Mouse (Mus musculus): Measurements from ENCODE around the gene 9130019O22Rik. TPM values are rescaled to one million over a fixed set of nuclear protein-coding genes. Genes with fewer than 3 reads are reported as not detected.
"Not testable (repeated sequence)": the region's sequence is repeated elsewhere in the genome, so short reads cannot be mapped to it uniquely, and the experiment has no call there.

Gene 9130019O22Rik
- polyA plus RNA-seq (2015; fragmentation: Nextera tagmentation; extraction: Ambion mirVana) = 6.3 TPM in 2 replicates

GRCm38 (mm10) chr7:127386641-127387392 is at the start of gene 9130019O22Rik:
Gene 9130019O22Rik (minus strand): TSS chr7:127387166.
- Histone ChIP-seq H3K27me3 (replicated peaks) (no peaks in the 10 kb centered on the region), H3K4me2 (replicated peaks) (peak within 1 kb of the TSS; percentile 69), H3K4me1 (replicated peaks) (no peaks in the 10 kb centered on the region), H3K4me3 (replicated peaks) (peak within 1 kb of the TSS; percentile 55), H3K27ac (0 out of 2 replicates have a peak within 1 kb of the TSS, but pooled peaks have one; percentile 51), H3K9me3 (no peaks in the 10 kb centered on the region), H3K9ac (peak within 1 kb of the TSS; percentile 66), H3K36me3 (peaks cover 21% of the 10 kb centered on the region)
- 9% methylated on average over 38 of the region's 38 CpGs for WGBS
- peak; percentile 92 for ATAC-seq

DNA sequence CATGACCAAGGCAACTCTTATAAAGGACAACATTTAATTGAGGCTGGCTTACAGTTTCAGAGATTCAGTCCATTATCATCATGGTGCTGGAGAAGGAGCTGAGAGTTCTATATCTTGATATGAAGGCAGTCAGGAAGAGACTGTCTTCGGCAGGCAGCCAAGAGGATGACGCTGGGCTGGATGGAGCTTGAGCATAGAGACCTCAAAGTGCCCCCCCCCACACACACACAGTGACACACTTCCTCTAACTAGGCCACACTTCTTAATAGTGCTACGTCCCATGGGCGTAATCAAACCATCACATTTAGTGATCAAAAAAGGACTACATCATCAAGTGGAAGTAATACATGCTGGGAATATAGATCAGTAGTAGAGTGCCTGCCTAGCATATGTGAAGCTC is 48.2 kb upstream of the 9130019O22Rik start:
- Histone ChIP-seq H3K4me1 (replicated peaks) (no peaks in the 10 kb centered on the region), H3K27me3 (replicated peaks) (no peaks in the 10 kb centered on the region), H3K27ac (no peak overlapping the region), H3K4me2 (replicated peaks) (no peak overlapping the region), H3K36me3 (no peaks in the 10 kb centered on the region), H3K4me3 (replicated peaks) (no peak overlapping the region), H3K9me3 (peaks cover 8% of the 10 kb centered on the region; the same call in 1 of the 2 replicates), H3K9ac (no peak overlapping the region)
- no peak for ATAC-seq
- WGBS = 89% methylated on average over 4 of the region's 4 CpGs

DNA sequence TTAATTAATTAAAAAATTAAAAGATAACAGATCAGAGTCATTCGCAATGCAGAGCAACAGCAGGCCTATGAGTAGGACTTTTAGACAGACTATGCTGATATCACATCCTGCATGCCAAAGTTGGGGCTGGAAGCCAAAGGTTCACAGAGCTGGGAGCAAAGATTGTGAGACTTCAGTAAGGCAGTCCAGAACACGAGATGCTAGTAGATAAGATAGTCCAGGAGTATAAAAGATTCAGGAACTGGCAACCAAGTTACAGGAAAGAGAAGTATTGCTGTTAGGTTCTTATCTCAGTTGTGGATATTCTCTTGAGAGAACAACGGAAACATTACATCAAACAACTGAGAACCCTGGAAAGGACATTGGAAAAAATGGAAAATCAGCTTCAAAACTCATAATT is 39.4 kb upstream of the 9130019O22Rik start:
- ATAC-seq = no peak
- Histone ChIP-seq H3K4me2 (replicated peaks) (no peak overlapping the region), H3K9me3 (no peaks in the 10 kb centered on the region), H3K4me3 (replicated peaks) (no peak overlapping the region), H3K4me1 (replicated peaks) (peaks cover 4% of the 10 kb centered on the region), H3K9ac (no peak overlapping the region), H3K27me3 (replicated peaks) (0 out of 2 replicates have a peak, but pooled peaks cover 6% of the 10 kb centered on the region), H3K27ac (no peak overlapping the region), H3K36me3 (no peaks in the 10 kb centered on the region)
- WGBS = 68% methylated on average over 3 of the region's 3 CpGs

GRCm38 (mm10) chr7:127425911-127426310 is 38.9 kb upstream of the 9130019O22Rik start:
- Histone ChIP-seq H3K4me2 (replicated peaks) (no peak overlapping the region), H3K4me1 (replicated peaks) (peaks cover 8% of the 10 kb centered on the region), H3K36me3 (no peaks in the 10 kb centered on the region), H3K9me3 (no peaks in the 10 kb centered on the region), H3K27me3 (replicated peaks) (0 out of 2 replicates have a peak, but pooled peaks cover 6% of the 10 kb centered on the region), H3K4me3 (replicated peaks) (no peak overlapping the region), H3K9ac (no peak overlapping the region), H3K27ac (no peak overlapping the region)
- ATAC-seq = no peak
- 68% methylated on average over 2 of the region's 2 CpGs for WGBS

DNA sequence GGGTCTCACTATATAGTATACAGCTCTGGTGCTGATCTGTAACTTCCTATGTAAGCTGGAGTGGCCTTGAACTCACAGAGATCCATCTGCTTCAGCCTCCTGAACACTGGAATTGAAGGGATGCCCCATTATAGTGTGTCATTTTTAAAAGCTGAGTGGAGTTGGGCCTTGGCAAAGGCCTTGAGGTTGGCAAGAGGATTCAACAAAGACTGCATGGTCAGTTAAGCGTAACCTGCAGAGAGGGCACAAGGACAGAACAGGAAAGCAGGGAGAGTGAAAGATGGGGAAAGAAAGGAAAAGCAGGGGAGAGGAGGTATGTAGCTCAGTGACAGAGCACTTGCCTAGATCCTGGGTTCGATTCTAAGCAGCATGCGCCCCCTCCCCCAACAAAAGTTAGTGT is 38.3 kb upstream of the 9130019O22Rik start:
- Histone ChIP-seq H3K36me3 (no peaks in the 10 kb centered on the region), H3K4me2 (replicated peaks) (no peak overlapping the region), H3K9me3 (no peaks in the 10 kb centered on the region), H3K4me3 (replicated peaks) (no peak overlapping the region), H3K27ac (no peak overlapping the region), H3K27me3 (replicated peaks) (0 out of 2 replicates have a peak, but pooled peaks cover 6% of the 10 kb centered on the region), H3K4me1 (replicated peaks) (peaks cover 8% of the 10 kb centered on the region), H3K9ac (no peak overlapping the region)
- WGBS = 78% methylated on average over 3 of the region's 3 CpGs
- ATAC-seq = no peak

GRCm38 (mm10) chr7:127422247-127422646 is 35.3 kb upstream of the 9130019O22Rik start:
- no peak overlapping the region for H3K27ac ChIP-seq
- peaks cover 8% of the 10 kb centered on the region for H3K4me1 ChIP-seq (replicated peaks)
- 0 out of 2 replicates have a peak, but pooled peaks cover 6% of the 10 kb centered on the region for H3K27me3 ChIP-seq (replicated peaks)
- peak overlapping the region; percentile 83 for H3K4me3 ChIP-seq (replicated peaks)
- no peaks in the 10 kb centered on the region for H3K9me3 ChIP-seq
- peak; percentile 64 for ATAC-seq
- peak overlapping the region; percentile 84 for H3K9ac ChIP-seq
- WGBS = 1% methylated on average over 15 of the region's 15 CpGs
- peak overlapping the region; percentile 97 for H3K4me2 ChIP-seq (replicated peaks)
- no peaks in the 10 kb centered on the region for H3K36me3 ChIP-seq

DNA sequence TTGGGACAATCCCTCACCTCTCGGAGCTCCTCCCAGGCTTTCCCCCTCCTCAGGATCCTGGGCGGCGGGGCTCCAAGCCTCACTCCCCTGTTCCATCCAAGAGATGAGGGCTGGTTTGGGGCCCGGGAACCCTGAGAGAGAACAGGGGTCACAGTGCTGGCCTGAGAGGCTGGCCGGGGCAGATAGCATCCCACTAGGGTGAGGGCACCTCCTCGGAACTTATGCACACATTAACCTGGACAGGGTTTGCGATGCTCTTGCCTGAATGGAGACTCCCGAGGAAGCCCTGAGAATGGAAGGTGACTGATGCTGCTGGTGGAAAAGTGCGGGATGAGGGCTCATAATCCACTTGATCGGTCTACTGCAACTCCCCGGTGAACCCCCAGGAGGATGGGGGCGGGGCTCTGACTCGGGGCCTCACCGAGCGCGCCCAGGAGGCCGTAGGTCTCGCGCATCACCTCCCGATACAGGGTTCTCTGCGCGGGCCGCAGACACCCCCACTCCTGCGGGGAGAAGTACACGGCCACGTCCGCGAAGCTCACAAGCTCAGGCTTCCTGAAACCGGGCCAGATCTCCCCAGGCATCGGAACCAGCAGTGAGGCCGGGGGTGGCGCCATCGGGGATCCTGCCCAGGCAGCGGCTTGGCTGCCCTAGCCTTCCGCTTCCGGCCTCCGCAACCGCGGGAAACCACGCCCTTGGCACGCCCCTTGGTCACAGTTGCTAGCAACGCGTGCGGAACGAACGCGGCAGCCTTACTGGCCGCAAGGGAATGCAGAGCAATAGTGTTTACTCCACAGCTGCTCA is 34.6 kb upstream of the 9130019O22Rik start, which contains the start of gene Zfp688:
TSS of gene Zfp688 (minus strand) at position 681 of the 804 bp plus-strand sequence.
- H3K4me1 ChIP-seq (replicated peaks) = peaks cover 8% of the 10 kb centered on the region
- under 1% methylated on average over 48 of the region's 48 CpGs for WGBS
- H3K9me3 ChIP-seq = no peaks in the 10 kb centered on the region
- peak; percentile 98 for ATAC-seq
- 0 out of 2 replicates have a peak, but pooled peaks cover 6% of the 10 kb centered on the region for H3K27me3 ChIP-seq (replicated peaks)
- H3K4me3 ChIP-seq (replicated peaks) = peak within 1 kb of the TSS; percentile 83
- peak within 1 kb of the TSS; percentile 77 for H3K27ac ChIP-seq
- H3K9ac ChIP-seq = peak within 1 kb of the TSS; percentile 84
- H3K4me2 ChIP-seq (replicated peaks) = peak within 1 kb of the TSS; percentile 97
- no peaks in the 10 kb centered on the region for H3K36me3 ChIP-seq

- no peaks in the 10 kb centered on the region for H3K36me3 ChIP-seq
- no peaks in the 10 kb centered on the region for H3K9me3 ChIP-seq
- no peak overlapping the region for H3K27ac ChIP-seq
- no peak overlapping the region for H3K4me3 ChIP-seq (replicated peaks)
- WGBS = 71% methylated on average over 2 of the region's 2 CpGs
- ATAC-seq = no peak
- no peaks in the 10 kb centered on the region for H3K4me1 ChIP-seq (replicated peaks)
- H3K9ac ChIP-seq = no peak overlapping the region
- H3K4me2 ChIP-seq (replicated peaks) = no peak overlapping the region
- H3K27me3 ChIP-seq (replicated peaks) = no peaks in the 10 kb centered on the region
These were observed 24.5 kb upstream of the 9130019O22Rik start for GRCm38 (mm10) chr7:127411418-127411817.

DNA sequence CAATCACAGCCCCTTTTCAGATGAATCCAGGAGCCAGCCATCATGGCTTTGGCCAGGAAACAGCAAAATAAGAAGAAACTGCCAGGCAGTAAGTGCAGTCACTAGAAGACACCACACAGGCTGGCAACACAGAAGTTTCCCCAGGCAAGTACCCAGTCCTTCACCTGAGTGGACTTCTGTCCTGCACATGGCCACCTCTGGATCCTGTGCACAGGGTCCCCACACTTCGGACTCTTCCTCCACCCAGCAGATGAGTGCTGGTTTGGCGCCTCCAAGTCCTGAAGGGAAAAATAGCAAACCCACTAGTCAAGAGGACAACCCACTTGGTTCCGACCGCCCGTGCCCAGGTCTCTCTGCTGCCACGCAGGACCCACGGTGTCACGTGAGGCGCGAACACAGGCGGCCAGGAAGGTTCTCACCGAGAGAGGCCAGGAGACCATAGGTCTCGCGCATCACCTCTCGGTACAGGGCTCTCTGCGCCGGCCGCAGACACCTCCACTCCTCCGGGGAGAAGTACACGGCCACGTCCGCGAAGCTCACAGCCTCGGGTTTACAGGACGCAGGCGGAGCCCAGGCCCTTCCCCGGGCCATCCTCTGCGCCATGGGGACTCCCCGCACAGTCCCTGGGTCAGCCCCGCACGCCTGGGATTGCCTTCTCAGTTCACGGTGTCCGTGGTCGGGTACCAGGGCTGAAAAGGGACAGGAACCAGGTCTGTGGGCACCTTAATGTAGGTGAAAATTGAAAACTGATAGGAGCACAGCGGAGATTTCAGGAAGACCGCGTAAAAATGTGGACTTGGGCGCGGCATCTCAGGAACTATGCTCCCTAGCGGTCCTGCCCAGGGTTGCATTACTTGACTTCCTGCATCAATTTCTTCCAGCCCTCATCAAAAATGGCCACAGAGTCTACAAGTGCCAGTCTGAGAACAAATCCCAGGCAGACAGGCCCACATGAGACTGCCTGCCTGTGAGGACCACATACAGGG is 19.3 kb upstream of the 9130019O22Rik start, which contains the start of gene Zfp764:
TSS of gene Zfp764 (minus strand) at position 821 of the 986 bp plus-strand sequence.
- 5% methylated on average over 40 of the region's 40 CpGs for WGBS
- peak within 1 kb of the TSS; percentile 56 for H3K4me3 ChIP-seq (replicated peaks)
- peak within 1 kb of the TSS; percentile 61 for H3K27ac ChIP-seq
- peak within 1 kb of the TSS; percentile 94 for H3K4me2 ChIP-seq (replicated peaks)
- peak; percentile 90 for ATAC-seq
- H3K36me3 ChIP-seq; H3K27me3 ChIP-seq (replicated peaks); H3K4me1 ChIP-seq (replicated peaks); H3K9me3 ChIP-seq: not testable (repeated sequence)
- H3K9ac ChIP-seq = peak within 1 kb of the TSS; percentile 75

DNA sequence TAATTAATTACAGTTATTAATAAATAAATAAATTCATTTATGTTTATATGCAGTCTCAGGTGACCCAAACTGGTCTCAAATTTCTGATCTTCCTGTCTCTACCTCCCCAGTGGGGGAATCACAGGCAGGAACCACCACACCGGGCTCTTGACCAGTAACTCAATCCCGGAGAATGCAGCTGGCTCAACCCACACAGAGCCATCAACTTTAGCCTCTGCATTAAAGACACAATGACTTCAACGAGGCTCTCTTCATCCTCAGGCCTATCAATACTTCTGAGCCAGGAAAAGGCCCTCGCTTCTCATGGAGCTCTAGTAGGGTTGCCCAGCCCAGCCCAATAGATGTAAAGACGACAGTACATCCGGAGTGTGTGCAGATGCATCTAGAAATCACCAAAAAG is 17.1 kb upstream of the 9130019O22Rik start:
- not testable (repeated sequence) for H3K9ac ChIP-seq; H3K27me3 ChIP-seq (replicated peaks); H3K9me3 ChIP-seq; H3K4me3 ChIP-seq (replicated peaks); H3K36me3 ChIP-seq; ATAC-seq; H3K27ac ChIP-seq; H3K4me1 ChIP-seq (replicated peaks); H3K4me2 ChIP-seq (replicated peaks)
- 97% methylated on average over 6 of the region's 6 CpGs for WGBS

DNA sequence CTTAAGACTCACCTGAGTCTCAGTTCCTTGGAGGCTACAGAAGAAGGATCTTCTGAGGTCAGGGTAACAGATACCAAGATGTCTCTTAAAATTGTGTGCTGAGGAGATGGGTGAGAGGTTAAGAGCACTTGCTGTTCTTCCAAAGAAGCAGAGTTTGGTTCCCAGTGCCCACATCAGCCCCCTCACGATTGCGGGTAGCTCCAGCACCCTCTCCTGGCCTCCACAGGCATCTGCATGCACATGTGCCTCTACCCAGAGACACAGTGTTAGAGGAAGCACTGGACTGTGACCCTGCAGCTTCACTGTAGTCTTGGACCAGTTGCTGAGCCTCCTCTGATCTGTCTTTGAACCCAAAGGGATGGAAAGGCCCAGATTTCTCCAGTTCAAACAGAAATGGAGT is 16.0 kb upstream of the 9130019O22Rik start:
- H3K27me3 ChIP-seq (replicated peaks) = no peaks in the 10 kb centered on the region
- no peaks in the 10 kb centered on the region for H3K9me3 ChIP-seq
- no peak overlapping the region for H3K4me2 ChIP-seq (replicated peaks)
- 41% methylated on average over 2 of the region's 2 CpGs for WGBS
- H3K4me1 ChIP-seq (replicated peaks) = 0 out of 2 replicates have a peak, but pooled peaks cover 3% of the 10 kb centered on the region
- H3K9ac ChIP-seq = no peak overlapping the region
- no peak overlapping the region for H3K27ac ChIP-seq
- peaks cover 8% of the 10 kb centered on the region for H3K36me3 ChIP-seq
- H3K4me3 ChIP-seq (replicated peaks) = no peak overlapping the region
- ATAC-seq = no peak

Measured in intestine, embryonic 15.5 days (tissue).